Mouse (Mus musculus): Measurements from ENCODE around the gene Efnb3. TPM values are rescaled to one million over a fixed set of nuclear protein-coding genes. Genes with fewer than 3 reads are reported as not detected.
A peak's percentile ranks its signal among the peaks of the same experiment; 100 is the strongest.

Efnb3 gene
- 57.0 and 61.9 TPM in 2 replicates for polyA plus RNA-seq (2016; fragmentation: Nextera tagmentation; extraction: Ambion mirVana)

GRCm38 (mm10) chr11:69559851-69560765 lies at the start of gene Efnb3:
Gene Efnb3 (minus strand): TSS chr11:69560205.
- Histone ChIP-seq H3K4me1 (peaks cover 59% of the 10 kb centered on the region), H3K27ac (peak within 1 kb of the TSS; percentile 94), H3K36me3 (peaks cover 37% of the 10 kb centered on the region), H3K9ac (peak within 1 kb of the TSS; percentile 91), H3K4me2 (replicated peaks) (peak within 1 kb of the TSS; percentile 82), H3K27me3 (no peaks in the 10 kb centered on the region), H3K4me3 (peak within 1 kb of the TSS; percentile 81), H3K9me3 (no peaks in the 10 kb centered on the region)
- ATAC-seq (ENCODE audit: insufficient number of reproducible peaks, insufficient read depth, low FRiP score, low TSS enrichment), result peak; percentile 59
- 1% methylated on average over 57 of the region's 59 CpGs for WGBS

- peaks cover 11% of the 10 kb centered on the region for H3K27me3 ChIP-seq
- no peak overlapping the region for H3K27ac ChIP-seq
- H3K9ac ChIP-seq, result no peak overlapping the region
- no peak overlapping the region for H3K4me3 ChIP-seq
- no peaks in the 10 kb centered on the region for H3K9me3 ChIP-seq
- no peak for ATAC-seq (ENCODE audit: insufficient number of reproducible peaks, insufficient read depth, low FRiP score, low TSS enrichment)
- no peaks in the 10 kb centered on the region for H3K36me3 ChIP-seq
- peaks cover 22% of the 10 kb centered on the region for H3K4me1 ChIP-seq
- no peak overlapping the region for H3K4me2 ChIP-seq (replicated peaks)
- 61% methylated on average over 7 of the region's 7 CpGs for WGBS
Measured at GRCm38 (mm10) chr11:69609416-69609815, 49.4 kb upstream of the Efnb3 start.

GRCm38 (mm10) chr11:69608525-69608924 lies 48.5 kb upstream of the Efnb3 start:
- Histone ChIP-seq H3K36me3 (no peaks in the 10 kb centered on the region), H3K4me1 (peaks cover 20% of the 10 kb centered on the region), H3K4me3 (no peak overlapping the region), H3K9me3 (no peaks in the 10 kb centered on the region), H3K27ac (no peak overlapping the region), H3K9ac (no peak overlapping the region), H3K27me3 (peaks cover 15% of the 10 kb centered on the region), H3K4me2 (replicated peaks) (no peak overlapping the region)
- no peak for ATAC-seq (ENCODE audit: insufficient number of reproducible peaks, insufficient read depth, low FRiP score, low TSS enrichment)
- WGBS, result 88% methylated on average over 3 of the region's 3 CpGs

- Histone ChIP-seq H3K27me3 (peaks cover 15% of the 10 kb centered on the region), H3K9ac (no peak overlapping the region), H3K4me3 (0 out of 2 replicates have a peak overlapping the region, but pooled peaks have one; percentile 58), H3K36me3 (no peaks in the 10 kb centered on the region), H3K9me3 (no peaks in the 10 kb centered on the region), H3K4me2 (replicated peaks) (no peak overlapping the region), H3K27ac (no peak overlapping the region), H3K4me1 (peaks cover 18% of the 10 kb centered on the region)
- no peak for ATAC-seq (ENCODE audit: insufficient number of reproducible peaks, insufficient read depth, low FRiP score, low TSS enrichment)
- WGBS, result 91% methylated on average over 2 of the region's 2 CpGs
Measured at GRCm38 (mm10) chr11:69606832-69607231, 46.8 kb upstream of the Efnb3 start.

- Histone ChIP-seq H3K4me3 (peak overlapping the region; percentile 58), H3K27me3 (peaks cover 15% of the 10 kb centered on the region), H3K4me1 (peaks cover 18% of the 10 kb centered on the region), H3K4me2 (replicated peaks) (peak overlapping the region; percentile 100), H3K27ac (peak overlapping the region; percentile 51), H3K9me3 (no peaks in the 10 kb centered on the region), H3K9ac (no peak overlapping the region), H3K36me3 (no peaks in the 10 kb centered on the region)
- WGBS, result 54% methylated on average over 2 of the region's 2 CpGs
- no peak for ATAC-seq (ENCODE audit: insufficient number of reproducible peaks, insufficient read depth, low FRiP score, low TSS enrichment)
Measured at GRCm38 (mm10) chr11:69606491-69606795, 46.4 kb upstream of the Efnb3 start.

- H3K4me2 ChIP-seq (replicated peaks), result peak within 1 kb of the TSS; percentile 100
- H3K36me3 ChIP-seq, result no peaks in the 10 kb centered on the region
- H3K9me3 ChIP-seq, result no peaks in the 10 kb centered on the region
- peak within 1 kb of the TSS; percentile 68 for H3K9ac ChIP-seq
- WGBS, result 1% methylated on average over 32 of the region's 32 CpGs
- H3K4me3 ChIP-seq, result peak within 1 kb of the TSS; percentile 58
- H3K27me3 ChIP-seq, result peaks cover 15% of the 10 kb centered on the region
- peak within 1 kb of the TSS; percentile 51 for H3K27ac ChIP-seq
- peak; percentile 83 for ATAC-seq (ENCODE audit: insufficient number of reproducible peaks, insufficient read depth, low FRiP score, low TSS enrichment)
- peaks cover 22% of the 10 kb centered on the region for H3K4me1 ChIP-seq
Measured at GRCm38 (mm10) chr11:69605726-69606490, 45.9 kb upstream of the Efnb3 start, which contains the start of gene Atp1b2. Gene Atp1b2 (minus strand): TSS chr11:69605942.

- 1% methylated on average over 67 of the region's 73 CpGs for WGBS
- Histone ChIP-seq H3K9me3 (no peaks in the 10 kb centered on the region), H3K4me3 (peak overlapping the region; percentile 58), H3K36me3 (no peaks in the 10 kb centered on the region), H3K4me2 (replicated peaks) (peak overlapping the region; percentile 100), H3K4me1 (peaks cover 31% of the 10 kb centered on the region), H3K27ac (0 out of 2 replicates have a peak overlapping the region, but pooled peaks have one; percentile 6), H3K9ac (peak overlapping the region; percentile 68), H3K27me3 (peaks cover 15% of the 10 kb centered on the region)
- peak; percentile 11; the same call in 1 of the 2 replicates for ATAC-seq (ENCODE audit: insufficient number of reproducible peaks, insufficient read depth, low FRiP score, low TSS enrichment)
Measured at GRCm38 (mm10) chr11:69604795-69605664, 45.0 kb upstream of the Efnb3 start.

- Histone ChIP-seq H3K4me2 (replicated peaks) (peak overlapping the region; percentile 100), H3K4me3 (peak overlapping the region; percentile 58), H3K9ac (peak overlapping the region; percentile 68), H3K27ac (no peak overlapping the region), H3K27me3 (peaks cover 15% of the 10 kb centered on the region), H3K9me3 (no peaks in the 10 kb centered on the region), H3K4me1 (peaks cover 37% of the 10 kb centered on the region), H3K36me3 (no peaks in the 10 kb centered on the region)
- 46% methylated on average over 3 of the region's 3 CpGs for WGBS
- no peak for ATAC-seq (ENCODE audit: insufficient number of reproducible peaks, insufficient read depth, low FRiP score, low TSS enrichment)
Measured at GRCm38 (mm10) chr11:69604347-69604746, 44.3 kb upstream of the Efnb3 start.

GRCm38 (mm10) chr11:69603516-69603915 lies 43.5 kb upstream of the Efnb3 start:
- no peak for ATAC-seq (ENCODE audit: insufficient number of reproducible peaks, insufficient read depth, low FRiP score, low TSS enrichment)
- Histone ChIP-seq H3K9me3 (no peaks in the 10 kb centered on the region), H3K27me3 (peaks cover 15% of the 10 kb centered on the region), H3K9ac (no peak overlapping the region), H3K4me1 (peaks cover 39% of the 10 kb centered on the region), H3K27ac (no peak overlapping the region), H3K36me3 (no peaks in the 10 kb centered on the region), H3K4me2 (replicated peaks) (no peak overlapping the region), H3K4me3 (no peak overlapping the region)
- WGBS, result 63% methylated on average over 8 of the region's 8 CpGs

GRCm38 (mm10) chr11:69601768-69602167 lies 41.8 kb upstream of the Efnb3 start:
- H3K9ac ChIP-seq, result no peak overlapping the region
- ATAC-seq (ENCODE audit: insufficient number of reproducible peaks, insufficient read depth, low FRiP score, low TSS enrichment), result no peak
- H3K36me3 ChIP-seq, result no peaks in the 10 kb centered on the region
- no peak overlapping the region for H3K4me3 ChIP-seq
- H3K27me3 ChIP-seq, result peaks cover 15% of the 10 kb centered on the region
- 89% methylated on average over 3 of the region's 3 CpGs for WGBS
- peaks cover 39% of the 10 kb centered on the region for H3K4me1 ChIP-seq
- no peak overlapping the region for H3K4me2 ChIP-seq (replicated peaks)
- no peaks in the 10 kb centered on the region for H3K9me3 ChIP-seq
- H3K27ac ChIP-seq, result no peak overlapping the region

GRCm38 (mm10) chr11:69600098-69600497 lies 40.1 kb upstream of the Efnb3 start:
- peaks cover 29% of the 10 kb centered on the region for H3K4me1 ChIP-seq
- H3K9ac ChIP-seq, result no peak overlapping the region
- 10% methylated on average over 6 of the region's 6 CpGs for WGBS
- peaks cover 10% of the 10 kb centered on the region; the same call in 1 of the 2 replicates for H3K27me3 ChIP-seq
- H3K36me3 ChIP-seq, result no peaks in the 10 kb centered on the region
- no peaks in the 10 kb centered on the region for H3K9me3 ChIP-seq
- ATAC-seq (ENCODE audit: insufficient number of reproducible peaks, insufficient read depth, low FRiP score, low TSS enrichment), result peak; percentile 65; the same call in 1 of the 2 replicates
- H3K4me2 ChIP-seq (replicated peaks), result peak overlapping the region; percentile 25
- peak overlapping the region; percentile 64 for H3K27ac ChIP-seq
- H3K4me3 ChIP-seq, result no peak overlapping the region
